Mouse (Mus musculus) liver, postnatal 0 days (tissue): ENCODE data around the gene Ak3.

Source experiments
- CTCF ChIP-seq: sonication (generic); IDR thresholded peaks from 2 replicates; pipeline ENCODE4 v1.5.1; 2016; ENCODE audit warnings: antibody characterized with exemption, low read depth
- EP300 ChIP-seq: IDR thresholded peaks from 2 replicates; pipeline ENCODE4 v1.6.1; 2016; ENCODE audit warnings: antibody characterized with exemption, low read depth, mild to moderate bottlenecking

DNA sequence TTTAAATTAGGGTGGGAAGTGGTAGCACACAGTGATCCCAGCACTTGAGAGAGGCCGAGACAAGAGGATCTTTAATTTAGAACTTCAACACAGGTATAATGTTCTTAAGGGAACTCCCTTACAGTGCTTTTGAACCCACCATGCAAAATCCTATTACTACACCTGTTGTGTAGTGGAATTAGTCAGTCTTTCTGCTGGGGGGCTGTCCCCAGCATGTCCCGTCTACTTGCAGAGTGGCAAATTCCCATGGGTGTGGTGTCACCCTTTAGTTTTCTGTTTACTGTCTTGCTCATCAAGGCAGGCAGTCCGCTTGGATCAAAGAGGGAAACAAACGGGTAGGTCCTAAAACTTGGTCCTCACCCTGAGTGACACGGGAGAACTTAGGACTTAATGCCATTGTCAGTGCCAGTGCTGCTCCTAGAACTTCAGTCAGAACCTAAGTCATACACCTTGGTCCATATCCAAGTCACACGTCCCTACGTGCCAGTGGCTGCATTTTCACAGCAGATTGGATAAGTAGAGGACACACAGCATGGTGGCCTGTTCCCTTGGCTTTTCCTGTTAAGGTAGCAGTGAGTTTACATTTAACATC lies 25.9 kb downstream of the Ak3 start:
- TF ChIP-seq EP300 = no peak
- no peak for TF ChIP-seq CTCF
